Mouse (Mus musculus) megakaryocyte, embryonic 14.5 days (primary cell): ENCODE measurements around the gene Prrx1.

Experiments used
- FLI1 ChIP-seq: IDR thresholded peaks from 2 replicates; pipeline ENCODE4 v1.6.1; 2012; ENCODE audit warnings: low read length, inconsistent platforms, mixed read lengths
- GATA1 ChIP-seq: IDR thresholded peaks from 3 replicates; pipeline ENCODE4 v1.6.1; 2012; ENCODE audit warnings: mixed read lengths, low read length, inconsistent platforms, borderline replicate concordance

GRCm38 (mm10) chr1:163285539-163285938 is 28.0 kb downstream of the Prrx1 start:
- TF ChIP-seq FLI1 = no peak
- no peak for TF ChIP-seq GATA1
